Mouse (Mus musculus) MEL (cell line): Measurements from ENCODE around the gene Chil3. TPM values are rescaled to one million over a fixed set of nuclear protein-coding genes. Genes with fewer than 3 reads are reported as not detected.

Experiments
- DNase-seq: peaks from one replicate; pipeline ENCODE4 v3.0.0; 2011; ENCODE audit warnings: low read depth, low spot score
- H3K27ac ChIP-seq: 2 replicates; pipeline ENCODE4 v1.5.1; 2012; ENCODE audit warnings: low read depth, mild to moderate bottlenecking, control low read depth, low read length, moderate library complexity; ENCODE audit not compliant: control insufficient read depth
- H3K27me3 ChIP-seq, 2 experiments: fragments of 150-350 bp in 1 of 2; sonication (generic) in 1 of 2; 2 replicates each; pipeline ENCODE4 v1.6.1; 2012; ENCODE audit warnings: low read length in 2 of 2, mild to moderate bottlenecking in 2 of 2, improper control_type of control experiment in 1 of 2, moderate library complexity in 1 of 2; ENCODE audit not compliant: insufficient read depth in 2 of 2, control insufficient read depth in 1 of 2
- H3K36me3 ChIP-seq, 2 experiments: 2 replicates each; pipeline ENCODE4 v1.6.1; 2012 to 2014; ENCODE audit warnings: low read length in 2 of 2, improper control_type of control experiment in 1 of 2, inconsistent platforms in 1 of 2, mild to moderate bottlenecking in 1 of 2; ENCODE audit not compliant: insufficient read depth in 2 of 2, control insufficient read depth in 1 of 2
- H3K4me1 ChIP-seq, 2 experiments: fragments of 150-350 bp in 1 of 2; sonication (generic) in 1 of 2; 2 replicates each; pipeline ENCODE4 v1.6.1; 2012; ENCODE audit warnings: low read length in 2 of 2, improper control_type of control experiment in 1 of 2, mild to moderate bottlenecking in 1 of 2; ENCODE audit not compliant: insufficient read depth in 2 of 2, control insufficient read depth in 1 of 2
- H3K4me3 ChIP-seq, 2 experiments: fragments of 150-350 bp in 1 of 2; sonication (generic) in 1 of 2; 2 replicates each; pipeline ENCODE4 v1.5.1; 2012; ENCODE audit warnings: low read depth in 2 of 2, low read length in 2 of 2, mild to moderate bottlenecking in 2 of 2, moderate library complexity in 2 of 2, control low read depth in 1 of 2, improper control_type of control experiment in 1 of 2; ENCODE audit not compliant: control insufficient read depth in 1 of 2, insufficient read depth in 1 of 2
- H3K79me2 ChIP-seq: 2 replicates; pipeline ENCODE4 v1.6.1; 2012; ENCODE audit warnings: mild to moderate bottlenecking, low read length, moderate library complexity; ENCODE audit not compliant: control insufficient read depth, poor library complexity, insufficient read depth
- H3K9ac ChIP-seq: 2 replicates; pipeline ENCODE4 v1.6.1; 2012; ENCODE audit warnings: low read depth, mild to moderate bottlenecking, control low read depth, low read length, moderate library complexity; ENCODE audit not compliant: control insufficient read depth, poor library complexity, severe bottlenecking
- H3K9me3 ChIP-seq: fragments of 150-350 bp; sonication (generic); replicated peaks from 2 replicates; pipeline ENCODE4 v1.6.1; 2012; ENCODE audit warnings: mild to moderate bottlenecking, low read length, improper control_type of control experiment, moderate library complexity; ENCODE audit not compliant: insufficient read depth
- E2F4 ChIP-seq: IDR thresholded peaks from 2 replicates; pipeline ENCODE4 v1.6.1; 2011; ENCODE audit warnings: low read depth, low read length, improper control_type of control experiment, borderline replicate concordance
- ELF1 ChIP-seq: IDR thresholded peaks from 2 replicates; pipeline ENCODE4 v1.6.1; 2014; ENCODE audit warnings: low read depth, mild to moderate bottlenecking, inconsistent platforms, low read length, improper control_type of control experiment, moderate library complexity
- EP300 ChIP-seq, 2 experiments: IDR thresholded peaks; 2 replicates each; pipeline ENCODE4 v1.6.1; 2011; ENCODE audit warnings: improper control_type of control experiment in 2 of 2, low read length in 2 of 2, low read depth in 1 of 2, mild to moderate bottlenecking in 1 of 2
- ETS1 ChIP-seq: IDR thresholded peaks from 2 replicates; pipeline ENCODE4 v1.6.1; 2012; ENCODE audit warnings: low read depth, mild to moderate bottlenecking, inconsistent platforms, low read length, improper control_type of control experiment, moderate library complexity
- GATA1 ChIP-seq: IDR thresholded peaks from 2 replicates; pipeline ENCODE4 v1.6.1; 2011; ENCODE audit warnings: low read depth, low read length, improper control_type of control experiment
- MAFK ChIP-seq: IDR thresholded peaks from 2 replicates; pipeline ENCODE4 v1.6.1; 2011; ENCODE audit warnings: low read depth, mild to moderate bottlenecking, low read length, improper control_type of control experiment, borderline replicate concordance
- MAX ChIP-seq: IDR thresholded peaks from 2 replicates; pipeline ENCODE4 v1.6.1; 2011; ENCODE audit warnings: low read length, improper control_type of control experiment
- MEF2A ChIP-seq: IDR thresholded peaks from 2 replicates; pipeline ENCODE4 v1.6.1; 2014; ENCODE audit warnings: low read depth, mild to moderate bottlenecking, inconsistent platforms, low read length, improper control_type of control experiment; ENCODE audit not compliant: poor library complexity, insufficient replicate concordance, severe bottlenecking; ENCODE audit errors: extremely low read depth
- MXI1 ChIP-seq: IDR thresholded peaks from 2 replicates; pipeline ENCODE4 v1.6.1; 2011; ENCODE audit warnings: mild to moderate bottlenecking, low read depth, low read length, improper control_type of control experiment
- MYC ChIP-seq: IDR thresholded peaks from 2 replicates; pipeline ENCODE4 v1.6.1; 2011; ENCODE audit warnings: low read depth, mild to moderate bottlenecking, low read length, improper control_type of control experiment, moderate library complexity
- NELFE ChIP-seq: IDR thresholded peaks from 2 replicates; pipeline ENCODE4 v1.6.1; 2011; ENCODE audit warnings: low read depth, low read length, improper control_type of control experiment
- POLR2AphosphoS2 ChIP-seq: IDR thresholded peaks from 2 replicates; pipeline ENCODE4 v1.6.1; 2011; ENCODE audit warnings: low read length, improper control_type of control experiment
- POLR2AphosphoS5 ChIP-seq: IDR thresholded peaks from 2 replicates; pipeline ENCODE4 v1.6.1; 2012; ENCODE audit warnings: low read depth, borderline replicate concordance, mild to moderate bottlenecking, inconsistent platforms, low read length, moderate library complexity, mixed read lengths
- RAD21 ChIP-seq: IDR thresholded peaks from 2 replicates; pipeline ENCODE4 v1.6.1; 2011; ENCODE audit warnings: mild to moderate bottlenecking, low read depth, low read length, improper control_type of control experiment
- SIN3A ChIP-seq: IDR thresholded peaks from 2 replicates; pipeline ENCODE4 v1.6.1; 2012; ENCODE audit warnings: low read length, improper control_type of control experiment, inconsistent platforms
- SMC3 ChIP-seq: IDR thresholded peaks from 2 replicates; pipeline ENCODE4 v1.6.1; 2011; ENCODE audit warnings: low read depth, low read length, improper control_type of control experiment
- TAL1 ChIP-seq: IDR thresholded peaks from 2 replicates; pipeline ENCODE4 v1.6.1; 2012; ENCODE audit warnings: mild to moderate bottlenecking, inconsistent platforms, low read length, moderate library complexity, mixed read lengths
- TCF12 ChIP-seq: IDR thresholded peaks from 2 replicates; pipeline ENCODE4 v1.6.1; 2014; ENCODE audit warnings: low read depth, mild to moderate bottlenecking, inconsistent platforms, low read length, improper control_type of control experiment, moderate library complexity
- USF2 ChIP-seq, 2 experiments: IDR thresholded peaks; 2 replicates each; pipeline ENCODE4 v1.6.1; 2011 to 2012; ENCODE audit warnings: improper control_type of control experiment in 2 of 2, low read length in 2 of 2, borderline replicate concordance in 1 of 2, inconsistent platforms in 1 of 2, low read depth in 1 of 2, mild to moderate bottlenecking in 1 of 2; ENCODE audit not compliant: insufficient read depth in 1 of 2
- polyA plus RNA-seq, 2 experiments: library from polyadenylated mRNA; stranded (reverse) in 1 of 2; unstranded in 1 of 2; fragments of >175 nt in 1 of 2; fragments of >200 nt in 1 of 2; gene quantifications; 2 replicates each; pipeline versions ENCODE4 v1.2.1 to v1.2.4; 2012; ENCODE audit warnings: low replicate concordance in 2 of 2, low read depth in 1 of 2; ENCODE audit not compliant: insufficient read length in 2 of 2, insufficient read depth in 1 of 2, missing spikeins in 1 of 2
- total RNA-seq: library from RNA; depleted of rRNA; stranded (reverse); fragments of 300-350 nt; gene quantifications from 2 replicates; pipeline ENCODE4 v1.2.3, GENCODE M21; 2012

Chil3 gene
- total and polyA plus RNA-seq, 3 experiments = not detected

DNA sequence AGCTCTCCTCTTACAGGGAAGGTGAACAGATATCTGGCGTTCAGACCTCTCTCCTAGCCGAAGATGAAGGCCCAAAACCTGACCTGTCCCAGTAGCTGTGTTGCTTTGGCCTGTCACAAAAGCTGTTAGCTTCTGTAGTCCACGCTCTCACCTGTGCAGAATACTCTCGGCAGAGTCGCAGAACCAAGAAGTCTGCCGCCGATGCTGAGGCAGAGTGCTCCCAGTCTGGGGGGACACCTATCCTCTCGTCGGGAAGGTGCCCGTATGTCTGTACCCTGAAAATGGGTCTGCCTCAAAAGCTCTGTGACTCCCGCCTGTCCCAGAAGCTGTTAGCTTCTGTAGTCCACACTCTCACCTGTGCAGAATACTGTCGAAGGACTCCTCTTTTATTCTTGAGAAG is 28.1 kb upstream of the Chil3 start:
- Histone ChIP-seq H3K4me3 (no peak overlapping the region), H3K27me3 (no peaks in the 10 kb centered on the region), H3K9ac (no peak overlapping the region), H3K4me1 (no peaks in the 10 kb centered on the region), H3K36me3 (no peaks in the 10 kb centered on the region), H3K27ac (no peak overlapping the region), H3K79me2 (no peaks in the 10 kb centered on the region), H3K9me3 (no peaks in the 10 kb centered on the region)
- TF ChIP-seq MEF2A (no peak), RAD21 (no peak), TAL1 (no peak), GATA1 (no peak), POLR2AphosphoS2 (no peak), NELFE (no peak), ETS1 (no peak), MYC (no peak), MAX (no peak), ELF1 (no peak), SMC3 (no peak), SIN3A (no peak), EP300 (IDR thresholded peaks at IDR 0.05; ENCODE audit: low read depth in 1 of 2, low read length in 2 of 2) (no peak), POLR2AphosphoS5 (no peak), MAFK (no peak), E2F4 (no peak), MXI1 (no peak), USF2 (IDR thresholded peaks at IDR 0.05; ENCODE audit: borderline replicate concordance in 1 of 2, insufficient read depth in 1 of 2, low read depth in 1 of 2, low read length in 2 of 2) (no peak), TCF12 (no peak)
- DNase-seq = no peak

GRCm38 (mm10) chr3:106187991-106188390 is 20.6 kb upstream of the Chil3 start:
- H3K4me1 ChIP-seq = no peaks in the 10 kb centered on the region
- no peaks in the 10 kb centered on the region for H3K9me3 ChIP-seq
- DNase-seq = no peak
- no peak for TF ChIP-seq TAL1
- no peak overlapping the region for H3K9ac ChIP-seq
- H3K79me2 ChIP-seq = no peaks in the 10 kb centered on the region
- no peaks in the 10 kb centered on the region for H3K36me3 ChIP-seq
- H3K27me3 ChIP-seq = no peaks in the 10 kb centered on the region
- H3K27ac ChIP-seq = no peak overlapping the region
- no peak overlapping the region for H3K4me3 ChIP-seq
